ENCODE assay signal across 38 mouse cellular contexts in the genomic region with DNA sequence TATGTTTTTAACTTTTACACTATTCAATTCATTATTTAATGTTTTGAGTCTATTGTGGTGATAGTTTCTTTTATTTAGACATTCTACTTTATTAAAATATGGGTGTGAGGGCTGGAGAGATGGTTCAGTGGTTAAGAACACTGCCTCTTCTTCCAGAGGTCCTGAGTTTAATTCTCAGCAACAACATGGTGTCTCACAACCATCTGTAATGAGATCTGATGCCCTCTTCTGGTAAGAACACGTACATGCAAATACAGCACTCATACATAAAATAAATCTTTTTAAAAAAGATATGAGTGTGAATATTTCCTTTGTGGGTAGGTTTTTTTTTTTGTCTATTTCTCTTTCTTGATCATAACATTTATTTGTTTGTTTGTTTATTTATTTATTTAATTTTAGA. TPM values are rescaled to one million over a fixed set of nuclear protein-coding genes. Genes with fewer than 3 reads are reported as not detected.
DNase-seq lines count a peak whose midpoint lies in the region; ATAC-seq and TF ChIP-seq lines count a peak whose summit lies in the region.
"Had no signal": no experiment of that assay in that cellular context is flagged by ENCODE, and none has a peak within 500 bp of the region (broad histone marks: within the 10 kb centered on the region; RNA-seq: fewer than 3 reads in every experiment).

No protein-coding gene starts in this region.

- no peaks in the 10 kb centered on the region for H3K36me3 ChIP-seq in hindbrain, postnatal 0 days (ENCODE audit: insufficient read depth, low read length)
- H3K36me3 ChIP-seq in hindbrain, embryonic 12.5 days, result no peaks in the 10 kb centered on the region
- H3K36me3 ChIP-seq in lung, embryonic 14.5 days (ENCODE audit: insufficient read depth), result no peaks in the 10 kb centered on the region
- H3K36me3 ChIP-seq in stomach, postnatal 0 days (ENCODE audit: control insufficient read depth, insufficient read depth, low read length), result no peaks in the 10 kb centered on the region
- H3K36me3 ChIP-seq: embryonic facial prominence, embryonic 12.5 days; G1E; hindbrain, embryonic 10.5 days; intestine, embryonic 15.5 days; liver, embryonic 13.5 days; lung, embryonic 15.5 days; neural tube, embryonic 12.5 days had no signal

- 48% methylated on average over 1 of the region's 1 CpGs for WGBS in hindbrain, postnatal 0 days
- WGBS in hindbrain, embryonic 12.5 days, result 38% methylated on average over 1 of the region's 1 CpGs
- 46% methylated on average over 1 of the region's 1 CpGs for WGBS in lung, embryonic 14.5 days
- 49% methylated on average over 1 of the region's 1 CpGs for WGBS in stomach, postnatal 0 days

- no peaks in the 10 kb centered on the region for H3K4me1 ChIP-seq in hindbrain, postnatal 0 days (ENCODE audit: insufficient read depth, low read length)
- no peaks in the 10 kb centered on the region for H3K4me1 ChIP-seq in hindbrain, embryonic 12.5 days
- H3K4me1 ChIP-seq in lung, embryonic 14.5 days (ENCODE audit: insufficient read depth), result no peaks in the 10 kb centered on the region
- H3K4me1 ChIP-seq in stomach, postnatal 0 days (replicated peaks; ENCODE audit: control insufficient read depth, insufficient read depth), result no peaks in the 10 kb centered on the region
- H3K4me1 ChIP-seq: embryonic facial prominence, embryonic 12.5 days; hindbrain, embryonic 10.5 days; intestine, embryonic 15.5 days; liver, embryonic 13.5 days; neural tube, embryonic 12.5 days had no signal

- H3K27me3 ChIP-seq in hindbrain, postnatal 0 days (ENCODE audit: insufficient read depth, low read length), result no peaks in the 10 kb centered on the region
- H3K27me3 ChIP-seq in hindbrain, embryonic 12.5 days, result no peaks in the 10 kb centered on the region
- H3K27me3 ChIP-seq in lung, embryonic 14.5 days (ENCODE audit: insufficient read depth, low read length), result no peaks in the 10 kb centered on the region
- H3K27me3 ChIP-seq in stomach, postnatal 0 days (ENCODE audit: control insufficient read depth, insufficient read depth, low read length), result no peaks in the 10 kb centered on the region
- H3K27me3 ChIP-seq: CH12.LX; embryonic facial prominence, embryonic 12.5 days; intestine, embryonic 15.5 days; liver, embryonic 13.5 days; lung, embryonic 15.5 days; neural tube, embryonic 12.5 days; Patski had no signal

- no peak overlapping the region for H3K4me3 ChIP-seq in hindbrain, postnatal 0 days (ENCODE audit: low read length)
- H3K4me3 ChIP-seq in hindbrain, embryonic 12.5 days, result no peak overlapping the region
- no peak overlapping the region for H3K4me3 ChIP-seq in lung, embryonic 14.5 days (ENCODE audit: low read depth, low read length)
- H3K4me3 ChIP-seq in stomach, postnatal 0 days (ENCODE audit: low read depth, low read length), result no peak overlapping the region
- H3K4me3 ChIP-seq: embryonic facial prominence, embryonic 12.5 days; hindbrain, embryonic 10.5 days; intestine, embryonic 15.5 days; liver, embryonic 13.5 days; lung, embryonic 15.5 days; megakaryocyte, embryonic 14.5 days; neural tube, embryonic 12.5 days had no signal

- no peaks in the 10 kb centered on the region for H3K9me3 ChIP-seq in hindbrain, postnatal 0 days (ENCODE audit: low read length)
- H3K9me3 ChIP-seq in hindbrain, embryonic 12.5 days (replicated peaks), result no peaks in the 10 kb centered on the region
- H3K9me3 ChIP-seq in lung, embryonic 14.5 days (ENCODE audit: low read depth, low read length), result no peaks in the 10 kb centered on the region
- H3K9me3 ChIP-seq in stomach, postnatal 0 days (ENCODE audit: control insufficient read depth, low read length), result no peaks in the 10 kb centered on the region
- H3K9me3 ChIP-seq: embryonic facial prominence, embryonic 12.5 days; G1E; hindbrain, embryonic 10.5 days; intestine, embryonic 15.5 days; liver, embryonic 13.5 days; lung, embryonic 15.5 days; neural tube, embryonic 12.5 days had no signal

- peak; percentile 24; the same call in 1 of the 2 replicates for TF ChIP-seq CTCF in hindbrain, postnatal 0 days (IDR thresholded peaks at IDR 0.05; ENCODE audit: low read depth)
- 0 out of 2 replicates have a peak, but pooled peaks have one; percentile 8 for TF ChIP-seq CTCF in lung, embryonic 14.5 days (IDR thresholded peaks at IDR 0.05; ENCODE audit: low read depth)
- TF ChIP-seq CTCF in stomach, postnatal 0 days (IDR thresholded peaks at IDR 0.05; ENCODE audit: low read depth), result peak; percentile 29

- DNase-seq in hindbrain, postnatal 0 days (ENCODE audit: low spot score), result no peak
- DNase-seq in lung, embryonic 14.5 days, result no peak
- DNase-seq in lung, adult 18-20 months, result no peak
- peak; percentile 21 for DNase-seq in 416B (ENCODE audit: low read depth)
- DNase-seq in stomach, postnatal 0 days (ENCODE audit: low spot score), result no peak
- no peak for DNase-seq in cerebellum, adult 9-11 months
- DNase-seq: adrenal gland, postnatal 10 days; cerebellum, adult 11 months; cerebellum, adult 9-10 months; embryo, embryonic 11 days; gastrocnemius, postnatal 36 days; heart, adult 18-20 months; heart, postnatal 14 days; kidney, postnatal 25 days; left cerebral cortex, postnatal 4 days; liver, embryonic 13.5 days; lung, postnatal 4 days; midbrain, embryonic 14.5 days; right cerebral cortex, adult 18-20 months; spleen, adult 18-20 months; thymus, adult 18-20 months; thymus, postnatal 25 days had no signal

- H3K27ac ChIP-seq in hindbrain, postnatal 0 days, result no peak overlapping the region
- no peak overlapping the region for H3K27ac ChIP-seq in hindbrain, embryonic 12.5 days
- H3K27ac ChIP-seq in lung, embryonic 14.5 days (ENCODE audit: low read depth), result no peak overlapping the region
- H3K27ac ChIP-seq in stomach, postnatal 0 days (replicated peaks), result no peak overlapping the region
- H3K27ac ChIP-seq: embryonic facial prominence, embryonic 12.5 days; hindbrain, embryonic 10.5 days; intestine, embryonic 15.5 days; liver, embryonic 13.5 days; lung, embryonic 15.5 days; neural tube, embryonic 12.5 days had no signal

- ATAC-seq in hindbrain, postnatal 0 days, result no peak
- ATAC-seq in hindbrain, embryonic 12.5 days (ENCODE audit: low FRiP score), result no peak
- no peak for ATAC-seq in lung, embryonic 14.5 days (ENCODE audit: insufficient read depth)
- ATAC-seq in stomach, postnatal 0 days (ENCODE audit: low FRiP score, low TSS enrichment), result no peak
- ATAC-seq: forebrain, embryonic 14.5 days; hindbrain, embryonic 16.5 days; intestine, embryonic 15.5 days; Patski had no signal

- TF ChIP-seq EP300 in stomach, postnatal 0 days (optimal IDR thresholded peaks at IDR 0.05), result no peak

- no peak overlapping the region for H3K4me2 ChIP-seq in hindbrain, postnatal 0 days (ENCODE audit: low read depth, low read length)
- no peak overlapping the region for H3K4me2 ChIP-seq in hindbrain, embryonic 12.5 days (replicated peaks)
- no peak overlapping the region for H3K4me2 ChIP-seq in lung, embryonic 14.5 days
- no peak overlapping the region for H3K4me2 ChIP-seq in stomach, postnatal 0 days (replicated peaks; ENCODE audit: low read depth)
- H3K4me2 ChIP-seq: embryonic facial prominence, embryonic 12.5 days; intestine, embryonic 15.5 days; liver, embryonic 13.5 days; lung, embryonic 15.5 days; neural tube, embryonic 12.5 days had no signal

- H3K9ac ChIP-seq in hindbrain, postnatal 0 days (replicated peaks; ENCODE audit: low read length), result no peak overlapping the region
- no peak overlapping the region for H3K9ac ChIP-seq in hindbrain, embryonic 12.5 days
- no peak overlapping the region for H3K9ac ChIP-seq in lung, embryonic 14.5 days
- H3K9ac ChIP-seq in stomach, postnatal 0 days (ENCODE audit: low read length), result no peak overlapping the region
- H3K9ac ChIP-seq: embryonic facial prominence, embryonic 12.5 days; intestine, embryonic 15.5 days; liver, embryonic 13.5 days; lung, embryonic 15.5 days; neural tube, embryonic 12.5 days had no signal

RNA-seq across cellular contexts. Expression of gene Wdr93, which starts 23.0 kb away (rescaled TPM):
- 0.54 and 1.3 TPM in 2 replicates for total RNA-seq in hindbrain, postnatal 0 days (2014; rRNA removed)
- polyA plus RNA-seq in hindbrain, postnatal 0 days (2015; fragmentation: Nextera tagmentation; extraction: Ambion mirVana), result 0.24 and 0.30 TPM in 2 replicates
- polyA plus RNA-seq in hindbrain, embryonic 12.5 days (2016; fragmentation: Nextera tagmentation; extraction: Ambion mirVana), result 0.57 and 0.72 TPM in 2 replicates
- 0.16 and 0.17 TPM in 2 replicates for polyA plus RNA-seq in lung, embryonic 14.5 days (2014; fragmentation: Nextera tagmentation; extraction: Ambion mirVana)
- 0.04 TPM in 1 of 2 replicates, not detected in the other for polyA plus RNA-seq in stomach, postnatal 0 days (2015; fragmentation: Nextera tagmentation; extraction: Ambion mirVana)
- total RNA-seq: gastrocnemius, postnatal 36 days had no signal

RNA-seq across cellular contexts. Expression of gene Pex11a, which starts 23.1 kb away (rescaled TPM):
- 2.9 and 3.2 TPM in 2 replicates for total RNA-seq in hindbrain, postnatal 0 days (2014; rRNA removed)
- 13.5 and 14.0 TPM in 2 replicates for polyA plus RNA-seq in hindbrain, postnatal 0 days (2015; fragmentation: Nextera tagmentation; extraction: Ambion mirVana)
- polyA plus RNA-seq in hindbrain, embryonic 12.5 days (2016; fragmentation: Nextera tagmentation; extraction: Ambion mirVana), result 6.8 and 9.5 TPM in 2 replicates
- 12.0 and 12.1 TPM in 2 replicates for polyA plus RNA-seq in lung, embryonic 14.5 days (2014; fragmentation: Nextera tagmentation; extraction: Ambion mirVana)
- polyA plus RNA-seq in stomach, postnatal 0 days (2015; fragmentation: Nextera tagmentation; extraction: Ambion mirVana), result 10.3 and 11.5 TPM in 2 replicates

RNA-seq across cellular contexts. Expression of gene Mesp1, which starts 27.6 kb away (rescaled TPM):
- 0.32 and 0.52 TPM in 2 replicates for total RNA-seq in hindbrain, postnatal 0 days (2014; rRNA removed)
- polyA plus RNA-seq in hindbrain, postnatal 0 days (2015; fragmentation: Nextera tagmentation; extraction: Ambion mirVana), result 0.63 and 0.83 TPM in 2 replicates
- polyA plus RNA-seq in hindbrain, embryonic 12.5 days (2016; fragmentation: Nextera tagmentation; extraction: Ambion mirVana), result 0.17 TPM in 1 of 2 replicates, not detected in the other
- polyA plus RNA-seq in lung, embryonic 14.5 days (2014; fragmentation: Nextera tagmentation; extraction: Ambion mirVana), result not detected in 2 replicates
- polyA plus RNA-seq in stomach, postnatal 0 days (2015; fragmentation: Nextera tagmentation; extraction: Ambion mirVana), result not detected in 2 replicates
- total RNA-seq: adrenal gland, postnatal 10 days; CH12.LX; G1E; gastrocnemius, postnatal 36 days; heart, adult 18-20 months; heart, postnatal 14 days had no signal
- polyA plus RNA-seq: embryonic facial prominence, embryonic 12.5 days; forebrain, embryonic 14.5 days; G1E; heart, embryonic 14.5 days; hindbrain, embryonic 10.5 days; kidney, embryonic 14.5 days; liver, embryonic 13.5 days; lung, embryonic 15.5 days; neural tube, embryonic 12.5 days; Patski; stomach, embryonic 16.5 days had no signal

RNA-seq across cellular contexts. Expression of gene Plin1, which starts 33.3 kb away (rescaled TPM):
- 0.21 and 7.3 TPM in 2 replicates for total RNA-seq in hindbrain, postnatal 0 days (2014; rRNA removed)
- polyA plus RNA-seq in hindbrain, postnatal 0 days (2015; fragmentation: Nextera tagmentation; extraction: Ambion mirVana), result 0.33 and 0.44 TPM in 2 replicates
- not detected in 2 replicates for polyA plus RNA-seq in hindbrain, embryonic 12.5 days (2016; fragmentation: Nextera tagmentation; extraction: Ambion mirVana)
- polyA plus RNA-seq in lung, embryonic 14.5 days (2014; fragmentation: Nextera tagmentation; extraction: Ambion mirVana), result not detected in 2 replicates
- polyA plus RNA-seq in stomach, postnatal 0 days (2015; fragmentation: Nextera tagmentation; extraction: Ambion mirVana), result 0.07 TPM in 1 of 2 replicates, not detected in the other
- total RNA-seq: CH12.LX; left cerebral cortex, postnatal 4 days had no signal
- polyA plus RNA-seq: C2C12; embryonic facial prominence, embryonic 12.5 days; forebrain, embryonic 14.5 days; G1E; heart, embryonic 14.5 days; hindbrain, embryonic 10.5 days; intestine, embryonic 15.5 days; liver, embryonic 13.5 days; lung, embryonic 15.5 days; neural tube, embryonic 12.5 days; stomach, embryonic 16.5 days had no signal

RNA-seq across cellular contexts. Expression of gene Mesp2, which starts 44.5 kb away (rescaled TPM):
- 1.5 and 1.7 TPM in 2 replicates for total RNA-seq in hindbrain, postnatal 0 days (2014; rRNA removed)
- 1.1 and 1.5 TPM in 2 replicates for polyA plus RNA-seq in hindbrain, postnatal 0 days (2015; fragmentation: Nextera tagmentation; extraction: Ambion mirVana)
- 0.42 and 0.56 TPM in 2 replicates for polyA plus RNA-seq in hindbrain, embryonic 12.5 days (2016; fragmentation: Nextera tagmentation; extraction: Ambion mirVana)
- polyA plus RNA-seq in lung, embryonic 14.5 days (2014; fragmentation: Nextera tagmentation; extraction: Ambion mirVana), result 0.19 and 0.28 TPM in 2 replicates
- polyA plus RNA-seq in stomach, postnatal 0 days (2015; fragmentation: Nextera tagmentation; extraction: Ambion mirVana), result 1.5 and 2.5 TPM in 2 replicates
- total RNA-seq: CH12.LX; G1E; gastrocnemius, postnatal 36 days had no signal
- polyA plus RNA-seq: G1E had no signal
